Mouse (Mus musculus) limb, embryonic 12.5 days (tissue): Measurements from ENCODE around the gene Smco1. TPM values are rescaled to one million over a fixed set of nuclear protein-coding genes. Genes with fewer than 3 reads are reported as not detected.
"Not testable (repeated sequence)": the region's sequence is repeated elsewhere in the genome, so short reads cannot be mapped to it uniquely, and the experiment has no call there.

Experiments
- ATAC-seq: fragments of 200-750 bp; cut with Nextera tagmentation; 2 replicates; pipeline ENCODE4 v1.8.0; 2017; ENCODE audit warnings: low read depth, moderate TSS enrichment; ENCODE audit not compliant: insufficient number of reproducible peaks, insufficient read depth, low FRiP score, low TSS enrichment
- H3K27ac ChIP-seq: fragments of 300-500 bp; sonication (generic); 2 replicates; pipeline ENCODE4 v1.5.1; 2016; ENCODE audit warnings: mild to moderate bottlenecking, moderate library complexity
- H3K27me3 ChIP-seq: fragments of 300-500 bp; sonication (generic); 2 replicates; pipeline ENCODE4 v1.6.1; 2016; ENCODE audit warnings: mild to moderate bottlenecking, moderate library complexity
- H3K36me3 ChIP-seq: fragments of 300-500 bp; sonication (generic); 2 replicates; pipeline ENCODE4 v1.6.1; 2016; ENCODE audit warnings: mild to moderate bottlenecking, moderate library complexity
- H3K4me1 ChIP-seq: fragments of 300-500 bp; sonication (generic); replicated peaks from 2 replicates; pipeline ENCODE4 v1.6.1; 2016
- H3K4me2 ChIP-seq: fragments of 300-500 bp; sonication (generic); 2 replicates; pipeline ENCODE4 v1.6.1; 2016; ENCODE audit warnings: mild to moderate bottlenecking, moderate library complexity
- H3K4me3 ChIP-seq: fragments of 300-500 bp; sonication (generic); replicated peaks from 2 replicates; pipeline ENCODE4 v1.5.1; 2016; ENCODE audit warnings: mild to moderate bottlenecking
- H3K9ac ChIP-seq: fragments of 300-500 bp; sonication (generic); replicated peaks from 2 replicates; pipeline ENCODE4 v1.6.1; 2016; ENCODE audit warnings: mild to moderate bottlenecking, moderate library complexity
- H3K9me3 ChIP-seq: fragments of 300-500 bp; sonication (generic); 2 replicates; pipeline ENCODE4 v1.6.1; 2016; ENCODE audit warnings: mild to moderate bottlenecking, moderate library complexity
- WGBS: fragments of 180-500 bp; shearing (Covaris S2); methylation state at CpG from one replicate; pipeline ENCODE4 v1.1.7; 2016; 5-methylcytosine and 5-hydroxymethylcytosine counted together
- polyA plus RNA-seq: library from polyadenylated mRNA; unstranded; fragments of >200 nt; fragmentation: Nextera tagmentation; extraction: Ambion mirVana; gene quantifications from 2 replicates; pipeline ENCODE4 v1.2.1, GENCODE M21; 2016

The Smco1 gene
- not detected in 2 replicates for polyA plus RNA-seq

DNA sequence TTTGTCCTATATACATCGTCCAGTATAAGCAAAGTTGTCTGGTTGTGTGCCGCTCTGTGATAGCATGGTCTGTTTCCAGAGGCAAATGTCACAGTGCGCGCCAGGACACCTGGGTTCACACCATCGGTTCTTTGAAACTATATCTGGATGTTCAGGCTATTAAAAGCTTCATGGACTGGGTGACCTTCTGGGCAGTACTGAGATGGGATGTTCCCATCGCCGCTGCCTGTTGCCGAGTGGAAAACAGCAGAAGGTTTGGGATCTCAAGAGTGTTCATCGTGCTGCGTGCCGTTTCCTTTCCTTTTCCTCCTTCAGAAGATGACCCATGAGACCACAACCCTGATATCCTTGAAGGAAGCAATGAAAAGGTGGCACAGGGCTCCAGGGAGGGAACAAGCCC is at the start of gene Smco1:
Gene Smco1, plus strand, starts transcription at position 178 of the 400 bp plus-strand sequence.
- no peak within 1 kb of the TSS for H3K27ac ChIP-seq
- H3K27me3 ChIP-seq: no peaks in the 10 kb centered on the region
- no peak within 1 kb of the TSS for H3K9ac ChIP-seq
- no peaks in the 10 kb centered on the region for H3K4me1 ChIP-seq
- WGBS: 89% methylated on average over 11 of the region's 11 CpGs
- no peak for ATAC-seq
- no peak within 1 kb of the TSS for H3K4me3 ChIP-seq
- no peak within 1 kb of the TSS for H3K4me2 ChIP-seq
- H3K36me3 ChIP-seq: no peaks in the 10 kb centered on the region
- 0 out of 2 replicates have a peak, but pooled peaks cover 2% of the 10 kb centered on the region for H3K9me3 ChIP-seq

DNA sequence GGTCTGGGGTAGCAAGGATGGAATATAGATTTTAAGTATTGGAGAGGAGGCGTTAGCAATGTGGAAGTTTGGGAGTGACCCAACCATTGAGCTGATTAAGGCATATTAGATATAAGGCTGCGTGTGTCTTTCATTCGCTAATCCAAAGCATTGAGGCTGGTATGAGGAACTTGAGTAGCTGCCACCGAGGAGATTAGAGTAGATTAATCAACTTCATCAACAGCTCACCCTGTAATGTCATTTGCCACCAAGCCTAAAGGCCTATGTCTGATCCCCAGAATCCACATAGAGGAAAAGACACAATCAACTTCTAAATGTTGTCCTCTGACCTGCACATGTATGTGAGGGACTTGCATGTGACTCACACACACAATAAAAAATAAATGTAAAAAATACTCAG is 49.5 kb upstream of the Smco1 start:
- ATAC-seq: no peak
- Histone ChIP-seq H3K27me3 (no peaks in the 10 kb centered on the region), H3K4me2 (no peak overlapping the region), H3K36me3 (no peaks in the 10 kb centered on the region), H3K4me1 (no peaks in the 10 kb centered on the region), H3K9ac (no peak overlapping the region), H3K27ac (no peak overlapping the region), H3K9me3 (no peaks in the 10 kb centered on the region), H3K4me3 (no peak overlapping the region)
- 80% methylated on average over 4 of the region's 4 CpGs for WGBS

DNA sequence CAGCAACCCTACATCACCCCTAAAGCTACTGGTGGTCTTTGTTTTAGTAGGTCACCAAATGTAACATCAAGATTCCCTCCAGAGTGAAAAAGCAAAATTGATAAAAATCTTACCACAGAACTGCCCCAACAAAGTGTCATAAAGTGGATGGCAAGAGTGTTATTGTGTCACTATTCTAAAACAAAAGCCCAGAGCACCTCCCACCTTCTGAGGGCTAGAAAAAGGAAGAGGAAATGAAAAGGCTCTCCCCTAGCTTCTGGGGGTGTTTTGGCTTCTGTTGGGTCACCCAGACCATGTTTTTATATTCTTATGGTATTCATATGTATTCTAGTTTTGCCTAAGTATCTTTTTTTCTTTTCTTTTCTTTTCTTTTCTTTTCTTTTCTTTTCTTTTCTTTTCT is 48.9 kb upstream of the Smco1 start:
- Histone ChIP-seq H3K36me3 (no peaks in the 10 kb centered on the region), H3K4me3 (no peak overlapping the region), H3K9me3 (no peaks in the 10 kb centered on the region), H3K4me1 (no peaks in the 10 kb centered on the region), H3K9ac (no peak overlapping the region), H3K27ac (no peak overlapping the region), H3K27me3 (no peaks in the 10 kb centered on the region), H3K4me2 (no peak overlapping the region)
- ATAC-seq: no peak

DNA sequence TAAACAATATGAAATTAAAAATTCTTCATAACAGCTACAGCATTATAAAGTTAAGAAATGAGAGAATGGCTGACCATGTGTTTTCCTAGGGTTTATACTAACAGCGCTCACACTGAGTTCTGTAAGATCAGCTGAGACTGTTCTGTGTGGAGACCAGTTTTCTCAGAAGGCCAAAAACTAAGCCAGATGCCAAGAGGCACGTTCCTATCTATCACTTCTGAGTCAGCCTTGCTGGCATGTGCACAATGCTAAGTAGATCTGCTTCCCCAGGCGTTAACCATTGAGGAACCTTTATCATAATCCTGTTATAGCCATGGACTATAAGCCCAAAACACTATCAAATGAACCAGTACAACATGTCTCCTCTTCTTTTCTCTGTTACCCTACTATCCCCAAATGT is 39.2 kb upstream of the Smco1 start:
- not testable (repeated sequence) for H3K27me3 ChIP-seq, H3K4me3 ChIP-seq, H3K4me1 ChIP-seq, H3K9ac ChIP-seq, ATAC-seq, H3K9me3 ChIP-seq, H3K4me2 ChIP-seq, H3K27ac ChIP-seq
- WGBS: 89% methylated on average over 3 of the region's 3 CpGs
- H3K36me3 ChIP-seq: peaks cover 48% of the 10 kb centered on the region

DNA sequence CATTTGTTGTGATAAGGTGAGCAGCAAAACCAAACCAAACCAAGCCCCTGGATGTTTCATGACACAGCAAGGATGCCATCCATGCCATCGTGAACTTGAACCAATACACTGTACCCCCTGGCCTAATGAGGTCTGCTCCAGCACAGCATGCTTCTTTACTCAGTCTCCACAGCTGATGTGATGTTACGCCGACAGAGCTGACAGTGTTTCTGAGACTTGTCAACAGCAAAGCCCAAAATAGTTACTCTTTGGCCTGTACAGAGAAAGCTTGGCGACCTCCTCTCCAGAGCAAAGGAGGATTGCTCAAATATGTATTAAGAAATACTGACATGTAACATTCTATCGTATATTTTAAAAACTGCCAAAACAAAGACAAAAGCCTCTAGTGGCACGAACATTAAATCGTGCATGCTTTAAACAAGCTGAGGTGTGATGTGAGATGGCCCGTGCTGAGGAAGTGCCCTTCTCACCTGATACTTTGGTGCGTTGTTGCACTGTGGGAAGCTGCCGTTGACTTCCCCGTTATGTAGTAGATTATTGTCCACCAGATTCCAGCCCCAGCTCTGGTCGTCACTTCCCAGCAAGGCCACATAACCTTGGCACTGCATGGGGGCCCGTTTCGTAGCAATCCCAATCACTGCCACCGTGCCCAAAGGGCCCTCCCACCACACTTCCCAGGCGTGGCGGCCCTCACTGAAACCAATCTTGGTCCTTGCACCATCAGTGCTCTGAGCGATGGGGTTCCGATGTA is 33.2 kb upstream of the Smco1 start:
- no peak for ATAC-seq
- Histone ChIP-seq H3K4me3 (no peak overlapping the region), H3K4me2 (no peak overlapping the region), H3K27me3 (no peaks in the 10 kb centered on the region), H3K36me3 (peaks cover 54% of the 10 kb centered on the region), H3K9ac (no peak overlapping the region), H3K4me1 (no peaks in the 10 kb centered on the region), H3K27ac (no peak overlapping the region), H3K9me3 (no peaks in the 10 kb centered on the region)
- WGBS: 90% methylated on average over 19 of the region's 19 CpGs

DNA sequence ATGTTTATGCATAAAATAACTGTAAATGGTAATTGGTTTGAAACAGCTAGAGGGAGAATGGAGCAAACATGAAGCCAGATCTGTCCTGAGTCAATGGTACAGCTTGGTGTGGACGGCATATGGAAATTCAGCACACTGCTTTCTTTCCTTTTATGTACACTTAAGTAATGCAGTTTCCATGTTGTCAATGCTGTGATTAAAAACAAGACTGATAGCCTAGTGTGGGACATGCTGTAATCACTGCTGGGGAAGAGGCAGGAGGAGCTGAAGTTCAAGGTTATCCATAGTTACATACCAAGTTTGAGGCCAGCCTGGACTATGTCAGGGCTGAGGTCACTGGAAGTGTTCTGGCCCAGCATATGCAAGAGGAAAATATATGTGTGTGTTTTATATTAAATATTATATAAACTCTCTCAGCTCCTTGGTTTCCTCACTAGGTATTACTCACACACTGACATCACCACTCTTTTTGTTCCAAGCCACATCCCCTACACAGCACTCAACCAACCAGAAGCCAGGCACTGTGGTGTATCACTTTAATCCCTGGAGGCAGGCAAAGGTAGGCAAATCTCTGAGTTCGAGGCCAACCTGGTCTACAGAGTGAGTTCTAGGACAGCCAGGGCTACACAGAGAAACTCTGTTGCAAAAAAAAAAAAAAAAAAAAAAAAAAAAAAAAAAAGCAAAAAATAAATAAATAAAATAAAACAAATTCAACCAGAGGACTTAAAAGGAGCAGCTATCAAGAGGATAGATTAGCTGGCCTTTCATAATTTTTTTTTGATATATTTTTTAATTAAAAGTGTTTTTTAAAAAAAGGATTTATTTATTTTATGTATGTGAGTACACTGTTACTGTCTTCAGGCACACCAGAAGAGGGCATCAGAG is 31.6 kb upstream of the Smco1 start:
- peaks cover 41% of the 10 kb centered on the region for H3K36me3 ChIP-seq

DNA sequence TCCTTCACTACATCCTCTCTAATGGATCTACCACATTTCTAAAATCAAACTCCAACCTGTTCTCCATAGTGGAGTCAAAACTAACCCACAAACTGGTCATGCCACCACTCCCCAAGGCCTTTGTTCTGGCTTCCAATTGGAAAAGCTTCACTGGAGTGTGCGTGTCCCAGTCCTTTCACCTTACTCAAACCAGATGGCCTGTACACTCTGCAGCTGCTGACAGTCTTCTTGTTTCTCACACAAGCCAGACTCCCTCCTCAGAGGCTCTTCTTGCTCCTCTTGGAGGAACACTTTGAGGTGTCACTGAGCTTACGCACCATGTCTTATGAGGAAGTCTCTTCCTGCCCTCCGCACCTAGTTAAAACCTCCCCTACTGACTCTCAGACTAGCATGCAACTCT is 27.4 kb upstream of the Smco1 start:
- Histone ChIP-seq H3K27me3 (no peaks in the 10 kb centered on the region), H3K9ac (no peak overlapping the region), H3K36me3 (peaks cover 12% of the 10 kb centered on the region; the same call in 1 of the 2 replicates), H3K4me3 (no peak overlapping the region), H3K4me2 (no peak overlapping the region), H3K9me3 (no peaks in the 10 kb centered on the region), H3K27ac (no peak overlapping the region), H3K4me1 (peaks cover 25% of the 10 kb centered on the region)
- ATAC-seq: no peak
- WGBS: 77% methylated on average over 3 of the region's 3 CpGs

More for the DNA sequence above, 31.6 kb upstream of the Smco1 start:
- Histone ChIP-seq H3K27me3 (no peaks in the 10 kb centered on the region), H3K9me3 (no peaks in the 10 kb centered on the region), H3K9ac (no peak overlapping the region), H3K4me1 (peaks cover 6% of the 10 kb centered on the region), H3K4me3 (no peak overlapping the region), H3K4me2 (no peak overlapping the region), H3K27ac (no peak overlapping the region)
- no peak for ATAC-seq
- 85% methylated on average over 2 of the region's 2 CpGs for WGBS

DNA sequence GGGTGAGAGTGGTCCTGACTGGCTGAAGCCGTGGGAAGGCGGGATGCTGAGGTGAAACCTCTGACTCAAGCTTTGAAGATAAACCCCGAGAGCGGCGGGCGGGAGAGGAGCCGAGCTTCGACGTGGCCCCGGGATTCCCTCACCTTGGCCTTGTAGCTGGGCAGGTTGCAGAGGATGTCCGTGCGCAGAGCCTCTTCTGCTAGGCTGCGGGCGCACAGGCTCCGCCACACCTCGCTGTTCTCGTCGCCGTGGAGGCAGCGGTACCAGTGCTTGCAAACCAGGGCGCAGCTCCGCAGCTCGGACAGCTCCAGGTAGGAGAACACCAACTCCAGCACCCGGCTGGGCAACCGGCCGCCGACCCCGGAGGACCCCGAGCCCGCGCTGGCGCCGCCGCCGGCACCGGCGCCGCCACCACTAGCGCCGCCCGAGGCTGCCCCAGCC is 24.9 kb upstream of the Smco1 start:
- H3K27me3 ChIP-seq: no peaks in the 10 kb centered on the region
- H3K36me3 ChIP-seq: peaks cover 4% of the 10 kb centered on the region; the same call in 1 of the 2 replicates
- peaks cover 25% of the 10 kb centered on the region for H3K4me1 ChIP-seq
- ATAC-seq: peak; percentile 50
- H3K4me2 ChIP-seq: peak overlapping the region; percentile 60
- H3K9me3 ChIP-seq: no peaks in the 10 kb centered on the region
- peak overlapping the region; percentile 91 for H3K9ac ChIP-seq
- peak overlapping the region; percentile 83 for H3K4me3 ChIP-seq
- under 1% methylated on average over 41 of the region's 41 CpGs for WGBS
- peak overlapping the region; percentile 95 for H3K27ac ChIP-seq

DNA sequence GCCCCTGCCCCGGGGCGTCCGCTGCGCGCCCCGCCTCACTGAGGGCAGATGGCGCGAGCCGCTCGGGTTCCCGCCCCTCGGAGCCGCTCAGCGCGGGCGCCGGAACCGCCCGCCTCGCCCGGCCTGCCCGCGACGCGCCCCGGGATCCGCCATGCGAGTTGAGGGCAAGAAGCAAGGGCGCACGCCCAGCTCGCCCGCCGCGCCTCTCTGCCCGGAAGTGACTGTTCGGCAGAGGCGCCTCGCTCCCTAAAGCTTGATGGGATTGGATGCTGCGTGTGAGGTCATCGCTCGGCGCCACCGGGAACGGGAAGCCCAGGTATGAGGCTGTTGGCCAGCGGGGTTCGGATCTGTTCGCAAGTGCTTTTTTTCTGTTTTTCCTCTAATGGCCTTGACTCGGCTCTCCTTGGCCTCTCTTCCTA is 24.3 kb upstream of the Smco1 start, which contains the start of the genes Fbxo45 and Wdr53:
Gene Fbxo45, minus strand, starts transcription at position 207 of the 419 bp plus-strand sequence.
Gene Wdr53, plus strand, starts transcription at position 276 of the 419 bp plus-strand sequence.
- Histone ChIP-seq H3K27me3 (no peaks in the 10 kb centered on the region), H3K9ac (peak within 1 kb of the TSS; percentile 91), H3K9me3 (no peaks in the 10 kb centered on the region), H3K4me1 (peaks cover 25% of the 10 kb centered on the region), H3K4me3 (peak within 1 kb of the TSS; percentile 83), H3K4me2 (peak within 1 kb of the TSS; percentile 60), H3K36me3 (peaks cover 8% of the 10 kb centered on the region), H3K27ac (peak within 1 kb of the TSS; percentile 95)
- peak; percentile 97 for ATAC-seq
- WGBS: under 1% methylated on average over 44 of the region's 48 CpGs

DNA sequence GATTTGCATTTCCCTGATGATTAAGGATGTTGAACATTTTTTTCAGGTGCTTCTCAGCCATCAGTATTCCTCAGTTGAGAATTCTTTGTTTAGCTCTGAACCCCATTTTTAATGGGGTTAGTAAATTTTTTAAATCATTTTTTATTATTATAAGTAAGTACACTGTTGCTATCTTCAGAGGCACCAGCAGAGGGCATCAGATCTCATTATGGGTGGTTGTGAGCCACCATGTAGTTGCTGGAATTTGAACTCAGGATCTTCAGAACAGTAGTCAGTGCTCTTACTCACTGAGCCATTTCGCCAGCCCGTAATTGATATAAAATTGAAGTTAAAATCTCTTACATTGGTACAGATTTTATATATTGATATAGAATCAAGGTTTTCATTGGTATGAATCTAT is 7.0 kb upstream of the Smco1 start:
- not testable (repeated sequence) for H3K27ac ChIP-seq, H3K27me3 ChIP-seq, H3K9me3 ChIP-seq, ATAC-seq, H3K9ac ChIP-seq, H3K4me3 ChIP-seq, H3K4me2 ChIP-seq, H3K4me1 ChIP-seq, H3K36me3 ChIP-seq
- 85% methylated on average over 2 of the region's 2 CpGs for WGBS

DNA sequence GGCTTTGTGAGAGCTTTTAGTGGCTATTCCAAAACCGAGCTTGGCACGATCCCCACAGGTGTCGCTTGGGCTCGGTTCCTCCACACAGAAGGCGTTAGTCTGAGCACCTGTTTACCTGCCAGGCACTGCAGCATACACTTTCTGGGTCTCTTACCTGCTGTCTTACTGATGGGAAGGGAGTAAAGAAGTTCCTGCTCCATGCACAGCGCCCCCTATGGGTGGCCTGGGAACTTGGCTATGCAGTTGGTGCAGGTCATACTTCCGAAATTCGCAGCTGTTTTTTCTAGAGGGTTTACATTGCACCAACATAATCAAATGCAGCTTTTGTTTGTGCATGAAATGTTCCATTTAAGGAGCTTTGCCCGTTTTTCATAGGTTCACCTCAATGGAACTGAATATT is 2.1 kb downstream of the Smco1 start:
- Histone ChIP-seq H3K4me3 (no peak overlapping the region), H3K9me3 (0 out of 2 replicates have a peak, but pooled peaks cover 2% of the 10 kb centered on the region), H3K4me1 (0 out of 2 replicates have a peak, but pooled peaks cover 2% of the 10 kb centered on the region), H3K27ac (no peak overlapping the region), H3K4me2 (no peak overlapping the region), H3K36me3 (no peaks in the 10 kb centered on the region), H3K27me3 (no peaks in the 10 kb centered on the region), H3K9ac (no peak overlapping the region)
- 52% methylated on average over 9 of the region's 9 CpGs for WGBS
- no peak for ATAC-seq
